Mouse (Mus musculus): ENCODE measurements around the gene Slc27a5. TPM values are rescaled to one million over a fixed set of nuclear protein-coding genes. Genes with fewer than 3 reads are reported as not detected.

Gene Slc27a5
- total and polyA plus RNA-seq, 3 experiments, result 0.13 TPM; not detected in 2

DNA sequence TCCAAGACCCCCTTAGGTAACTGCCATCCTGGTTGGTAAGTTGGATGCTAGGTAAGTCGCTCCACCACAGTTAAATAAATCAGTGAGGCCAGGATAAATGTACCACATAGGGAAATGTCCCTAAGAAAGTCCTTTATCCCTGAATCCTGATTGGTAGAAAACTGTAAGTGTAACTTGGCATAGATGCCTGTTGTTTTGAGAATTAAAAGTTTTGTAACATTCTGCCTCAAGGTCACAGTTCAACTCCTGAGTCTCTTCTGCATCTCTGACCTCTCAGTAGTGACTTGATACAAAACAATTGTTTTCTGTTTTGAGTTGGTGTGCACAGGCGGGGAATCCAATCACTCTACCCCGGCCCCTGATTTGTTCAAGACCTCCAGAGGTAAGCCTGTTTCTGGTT lies 859 bp upstream of the Slc27a5 start, which contains the start of gene Trim28:
Gene Trim28, plus strand, starts transcription at position 264 of the 400 bp plus-strand sequence.
- no peaks in the 10 kb centered on the region for H3K9me3 ChIP-seq (replicated peaks; ENCODE audit: insufficient read depth, low read length)
- DNase-seq (ENCODE audit: low read depth, low spot score), result no peak
- no peaks in the 10 kb centered on the region for H3K79me2 ChIP-seq (ENCODE audit: control insufficient read depth, insufficient read depth, low read length, poor library complexity)
- no peaks in the 10 kb centered on the region for H3K4me1 ChIP-seq (ENCODE audit: control insufficient read depth in 1 of 2, insufficient read depth in 2 of 2, low read length in 2 of 2)
- H3K36me3 ChIP-seq (ENCODE audit: control insufficient read depth in 1 of 2, insufficient read depth in 2 of 2, low read length in 2 of 2), result no peaks in the 10 kb centered on the region
- no peak for TF ChIP-seq TCF12 (IDR thresholded peaks at IDR 0.05; ENCODE audit: low read depth, low read length)
- no peak for TF ChIP-seq BHLHE40 (IDR thresholded peaks at IDR 0.05; ENCODE audit: borderline replicate concordance, low read depth, low read length)
- no peak for TF ChIP-seq MYC (IDR thresholded peaks at IDR 0.05; ENCODE audit: low read depth, low read length)
- no peak for TF ChIP-seq ZC3H11A (IDR thresholded peaks at IDR 0.05; ENCODE audit: low read depth, low read length)
- TF ChIP-seq E2F4 (IDR thresholded peaks at IDR 0.05; ENCODE audit: borderline replicate concordance, low read depth, low read length), result no peak
- no peak for TF ChIP-seq NELFE (IDR thresholded peaks at IDR 0.05; ENCODE audit: low read depth, low read length)
- TF ChIP-seq ZKSCAN1 (IDR thresholded peaks at IDR 0.05; ENCODE audit: low read depth, low read length), result no peak
- no peak for TF ChIP-seq RCOR1 (IDR thresholded peaks at IDR 0.05; ENCODE audit: low read depth, low read length)
- TF ChIP-seq CHD1 (IDR thresholded peaks at IDR 0.05; ENCODE audit: low read depth, low read length), result no peak
- no peak for TF ChIP-seq POLR2AphosphoS2 (IDR thresholded peaks at IDR 0.05; ENCODE audit: low read length)
- no peak for TF ChIP-seq GABPA (IDR thresholded peaks at IDR 0.05; ENCODE audit: low read depth, low read length)
- TF ChIP-seq ELF1 (IDR thresholded peaks at IDR 0.05; ENCODE audit: low read depth, low read length), result no peak
- no peak for TF ChIP-seq POLR2A (IDR thresholded peaks at IDR 0.05; ENCODE audit: control insufficient read depth in 1 of 2, insufficient read depth in 1 of 2, low read depth in 1 of 2, low read length in 2 of 2, poor library complexity in 1 of 2)
- no peak for TF ChIP-seq MYB (IDR thresholded peaks at IDR 0.05; ENCODE audit: low read depth, low read length)
- no peak for TF ChIP-seq EP300 (IDR thresholded peaks at IDR 0.05; ENCODE audit: low read depth in 1 of 2, low read length in 2 of 2)
- no peak for TF ChIP-seq TBP (IDR thresholded peaks at IDR 0.05; ENCODE audit: low read depth, low read length)
- TF ChIP-seq MXI1 (IDR thresholded peaks at IDR 0.05; ENCODE audit: low read depth, low read length), result no peak
- no peak for TF ChIP-seq SIN3A (IDR thresholded peaks at IDR 0.05; ENCODE audit: low read length)
- no peak for TF ChIP-seq KAT2A (conservative IDR thresholded peaks at IDR 0.05; ENCODE audit: low read depth, low read length)
- no peak for TF ChIP-seq ZNF384 (IDR thresholded peaks at IDR 0.05; ENCODE audit: low read depth, low read length)
- no peak within 1 kb of the TSS for H3K9ac ChIP-seq (ENCODE audit: control insufficient read depth, low read depth, low read length, poor library complexity, severe bottlenecking)
- no peaks in the 10 kb centered on the region for H3K27me3 ChIP-seq (ENCODE audit: control insufficient read depth in 1 of 2, insufficient read depth in 2 of 2, low read length in 2 of 2)
- no peak within 1 kb of the TSS for H3K4me3 ChIP-seq (ENCODE audit: control insufficient read depth in 1 of 2, insufficient read depth in 1 of 2, low read depth in 2 of 2, low read length in 2 of 2)
- no peak within 1 kb of the TSS for H3K27ac ChIP-seq (ENCODE audit: control insufficient read depth, low read depth, low read length)

DNA sequence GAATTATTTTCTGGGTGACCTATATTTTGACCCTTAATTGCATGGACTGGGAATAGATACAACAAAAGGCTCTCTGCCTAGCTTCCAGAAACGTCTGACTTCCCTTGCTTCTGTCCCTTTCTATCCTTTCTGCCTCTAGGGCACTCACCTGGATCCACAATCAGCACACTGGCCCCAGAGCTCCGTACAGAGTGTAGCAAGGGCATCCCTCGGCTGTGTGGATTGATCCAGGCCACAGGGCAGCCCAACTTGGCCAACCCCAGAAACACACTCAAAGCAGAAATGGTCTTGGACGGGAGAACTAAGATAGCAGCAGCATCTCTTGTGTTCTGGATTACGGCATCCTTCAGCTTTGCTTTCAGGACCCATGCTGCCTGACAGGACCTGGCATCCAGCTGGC lies 762 bp downstream of the Slc27a5 start:
- TF ChIP-seq MAFK (IDR thresholded peaks at IDR 0.05; ENCODE audit: borderline replicate concordance, low read depth, low read length) (no peak), UBTF (IDR thresholded peaks at IDR 0.05; ENCODE audit: borderline replicate concordance, insufficient read depth, low read depth, low read length) (no peak), CHD2 (IDR thresholded peaks at IDR 0.05; ENCODE audit: low read length) (no peak), E2F4 (IDR thresholded peaks at IDR 0.05; ENCODE audit: borderline replicate concordance, low read depth, low read length) (no peak), NRF1 (IDR thresholded peaks at IDR 0.05; ENCODE audit: insufficient read depth, low read depth, low read length, poor library complexity, severe bottlenecking) (no peak), MXI1 (IDR thresholded peaks at IDR 0.05; ENCODE audit: low read depth, low read length) (no peak), POLR2AphosphoS5 (IDR thresholded peaks at IDR 0.05; ENCODE audit: borderline replicate concordance, low read depth, low read length) (no peak), TBP (IDR thresholded peaks at IDR 0.05; ENCODE audit: low read depth, low read length) (no peak), USF2 (IDR thresholded peaks at IDR 0.05; ENCODE audit: borderline replicate concordance in 1 of 2, insufficient read depth in 1 of 2, low read depth in 1 of 2, low read length in 2 of 2) (no peak), MEF2A (IDR thresholded peaks at IDR 0.05; ENCODE audit: extremely low read depth, insufficient replicate concordance, low read depth, low read length, poor library complexity, severe bottlenecking) (no peak), RAD21 (IDR thresholded peaks at IDR 0.05; ENCODE audit: low read depth, low read length) (no peak), USF1 (IDR thresholded peaks at IDR 0.05; ENCODE audit: low read depth, low read length) (no peak), KAT2A (conservative IDR thresholded peaks at IDR 0.05; ENCODE audit: low read depth, low read length) (no peak), ELF1 (IDR thresholded peaks at IDR 0.05; ENCODE audit: low read depth, low read length) (no peak), EP300 (IDR thresholded peaks at IDR 0.05; ENCODE audit: low read depth in 1 of 2, low read length in 2 of 2) (no peak), GATA1 (IDR thresholded peaks at IDR 0.05; ENCODE audit: low read depth, low read length) (no peak), ZC3H11A (IDR thresholded peaks at IDR 0.05; ENCODE audit: low read depth, low read length) (no peak)
- H3K4me3 ChIP-seq (ENCODE audit: control insufficient read depth in 1 of 2, insufficient read depth in 1 of 2, low read depth in 2 of 2, low read length in 2 of 2), result no peak overlapping the region
- H3K9me3 ChIP-seq (replicated peaks; ENCODE audit: insufficient read depth, low read length), result no peaks in the 10 kb centered on the region
- no peak for DNase-seq (ENCODE audit: low read depth, low spot score)
- no peaks in the 10 kb centered on the region for H3K36me3 ChIP-seq (ENCODE audit: control insufficient read depth in 1 of 2, insufficient read depth in 2 of 2, low read length in 2 of 2)
- no peak overlapping the region for H3K27ac ChIP-seq (ENCODE audit: control insufficient read depth, low read depth, low read length)
- H3K4me1 ChIP-seq (ENCODE audit: control insufficient read depth in 1 of 2, insufficient read depth in 2 of 2, low read length in 2 of 2), result no peaks in the 10 kb centered on the region
- H3K9ac ChIP-seq (ENCODE audit: control insufficient read depth, low read depth, low read length, poor library complexity, severe bottlenecking), result no peak overlapping the region
- no peaks in the 10 kb centered on the region for H3K27me3 ChIP-seq (ENCODE audit: control insufficient read depth in 1 of 2, insufficient read depth in 2 of 2, low read length in 2 of 2)
- no peaks in the 10 kb centered on the region for H3K79me2 ChIP-seq (ENCODE audit: control insufficient read depth, insufficient read depth, low read length, poor library complexity)

Data from MEL (cell line).